Mouse (Mus musculus) liver, embryonic 15.5 days (tissue): ENCODE measurements around the gene Prss29. TPM values are rescaled to one million over a fixed set of nuclear protein-coding genes. Genes with fewer than 3 reads are reported as not detected.

Experiments
- ATAC-seq: fragments of 200-750 bp; cut with Nextera tagmentation; 2 replicates; pipeline ENCODE4 v1.8.0; 2017; ENCODE audit warnings: moderate number of reproducible peaks, mild to moderate bottlenecking, moderate library complexity; ENCODE audit not compliant: insufficient read depth
- H3K27ac ChIP-seq: fragments of 300-500 bp; sonication (generic); replicated peaks from 2 replicates; pipeline ENCODE4 v1.5.1; 2015; ENCODE audit warnings: mild to moderate bottlenecking, inconsistent platforms
- H3K27me3 ChIP-seq: fragments of 300-500 bp; sonication (generic); 2 replicates; pipeline ENCODE4 v1.6.1; 2015; ENCODE audit warnings: mild to moderate bottlenecking, inconsistent platforms
- H3K36me3 ChIP-seq: fragments of 300-500 bp; sonication (generic); replicated peaks from 2 replicates; pipeline ENCODE4 v1.6.1; 2015; ENCODE audit warnings: moderate library complexity, mild to moderate bottlenecking, inconsistent platforms
- H3K4me1 ChIP-seq: fragments of 300-500 bp; sonication (generic); replicated peaks from 2 replicates; pipeline ENCODE4 v1.6.1; 2015; ENCODE audit warnings: inconsistent platforms
- H3K4me2 ChIP-seq: fragments of 300-500 bp; sonication (generic); 2 replicates; pipeline ENCODE4 v1.6.1; 2015; ENCODE audit warnings: moderate library complexity, mild to moderate bottlenecking, inconsistent platforms
- H3K4me3 ChIP-seq: fragments of 300-500 bp; sonication (generic); replicated peaks from 2 replicates; pipeline ENCODE4 v1.5.1; 2015; ENCODE audit warnings: mild to moderate bottlenecking, inconsistent platforms
- H3K9ac ChIP-seq: fragments of 300-500 bp; sonication (generic); 2 replicates; pipeline ENCODE4 v1.6.1; 2015; ENCODE audit warnings: moderate library complexity, mild to moderate bottlenecking, inconsistent platforms
- H3K9me3 ChIP-seq: fragments of 300-500 bp; sonication (generic); replicated peaks from 2 replicates; pipeline ENCODE4 v1.6.1; 2016; ENCODE audit warnings: inconsistent platforms
- WGBS: fragments of 180-500 bp; shearing (Covaris S2); methylation state at CpG from one replicate; pipeline ENCODE4 v1.1.7; 2015; ENCODE audit warnings: mixed read lengths; ENCODE audit not compliant: insufficient replicate concordance; 5-methylcytosine and 5-hydroxymethylcytosine counted together
- polyA plus RNA-seq: library from polyadenylated mRNA; unstranded; fragments of >200 nt; fragmentation: Nextera tagmentation; extraction: Ambion mirVana; gene quantifications from 2 replicates; pipeline ENCODE4 v1.2.1, GENCODE M21; 2015

Gene Prss29
- polyA plus RNA-seq = not detected in 2 replicates

GRCm38 (mm10) chr17:25318354-25318753, at the start of gene Prss29:
TSS of gene Prss29 (plus strand) at chr17:25318654.
- no peak for ATAC-seq
- H3K27ac ChIP-seq = no peak within 1 kb of the TSS

GRCm38 (mm10) chr17:25270795-25271335, 47.6 kb upstream of the Prss29 start:
- Histone ChIP-seq H3K4me2 (peak overlapping the region; percentile 85), H3K4me1 (peaks cover 47% of the 10 kb centered on the region), H3K27ac (peak overlapping the region; percentile 97; the same call in 1 of the 2 replicates), H3K4me3 (0 out of 2 replicates have a peak overlapping the region, but pooled peaks have one; percentile 98), H3K36me3 (peaks cover 58% of the 10 kb centered on the region), H3K9ac (0 out of 2 replicates have a peak overlapping the region, but pooled peaks have one; percentile 99), H3K27me3 (no peaks in the 10 kb centered on the region), H3K9me3 (no peaks in the 10 kb centered on the region)
- no peak for ATAC-seq
- WGBS = 74% methylated on average over 2 of the region's 2 CpGs

More at GRCm38 (mm10) chr17:25318354-25318753, at the start of gene Prss29:
- WGBS = 48% methylated on average over 5 of the region's 5 CpGs
- H3K4me2 ChIP-seq = no peak within 1 kb of the TSS
- no peaks in the 10 kb centered on the region for H3K9me3 ChIP-seq
- H3K9ac ChIP-seq = no peak within 1 kb of the TSS
- H3K4me3 ChIP-seq = no peak within 1 kb of the TSS
- no peaks in the 10 kb centered on the region for H3K36me3 ChIP-seq
- no peaks in the 10 kb centered on the region for H3K4me1 ChIP-seq
- H3K27me3 ChIP-seq = 0 out of 2 replicates have a peak, but pooled peaks cover 3% of the 10 kb centered on the region

- peak overlapping the region; percentile 98 for H3K4me3 ChIP-seq
- peaks cover 47% of the 10 kb centered on the region for H3K4me1 ChIP-seq
- no peaks in the 10 kb centered on the region for H3K9me3 ChIP-seq
- H3K4me2 ChIP-seq = peak overlapping the region; percentile 85
- H3K27me3 ChIP-seq = no peaks in the 10 kb centered on the region; the same call in 1 of the 2 replicates
- WGBS = under 1% methylated on average over 10 of the region's 10 CpGs
- ATAC-seq = peak; percentile 13; the same call in 1 of the 2 replicates
- peaks cover 43% of the 10 kb centered on the region for H3K36me3 ChIP-seq
- H3K9ac ChIP-seq = peak overlapping the region; percentile 99
- peak overlapping the region; percentile 97 for H3K27ac ChIP-seq
Measured at GRCm38 (mm10) chr17:25272326-25272725, 46.1 kb upstream of the Prss29 start.

GRCm38 (mm10) chr17:25272951-25273705, 45.3 kb upstream of the Prss29 start:
- Histone ChIP-seq H3K4me2 (peak overlapping the region; percentile 85), H3K36me3 (peaks cover 35% of the 10 kb centered on the region), H3K27ac (peak overlapping the region; percentile 97), H3K27me3 (peaks cover 5% of the 10 kb centered on the region), H3K9me3 (no peaks in the 10 kb centered on the region), H3K4me1 (peaks cover 47% of the 10 kb centered on the region), H3K9ac (peak overlapping the region; percentile 99), H3K4me3 (peak overlapping the region; percentile 98)
- under 1% methylated on average over 92 of the region's 92 CpGs for WGBS
- ATAC-seq = peak; percentile 87

GRCm38 (mm10) chr17:25273706-25274501, 44.5 kb upstream of the Prss29 start:
- Histone ChIP-seq H3K4me2 (peak overlapping the region; percentile 85), H3K27me3 (peaks cover 11% of the 10 kb centered on the region), H3K4me3 (peak overlapping the region; percentile 98), H3K9me3 (no peaks in the 10 kb centered on the region), H3K4me1 (peaks cover 47% of the 10 kb centered on the region), H3K36me3 (peaks cover 28% of the 10 kb centered on the region), H3K9ac (peak overlapping the region; percentile 99), H3K27ac (peak overlapping the region; percentile 97)
- under 1% methylated on average over 44 of the region's 45 CpGs for WGBS
- peak; percentile 79 for ATAC-seq

- Histone ChIP-seq H3K9ac (peak within 1 kb of the TSS; percentile 99), H3K9me3 (no peaks in the 10 kb centered on the region), H3K4me1 (peaks cover 41% of the 10 kb centered on the region), H3K27ac (peak within 1 kb of the TSS; percentile 97), H3K4me2 (peak within 1 kb of the TSS; percentile 85), H3K36me3 (peaks cover 19% of the 10 kb centered on the region), H3K27me3 (peaks cover 16% of the 10 kb centered on the region), H3K4me3 (peak within 1 kb of the TSS; percentile 98)
- no peak for ATAC-seq
- WGBS = 65% methylated on average over 9 of the region's 9 CpGs
Measured at GRCm38 (mm10) chr17:25274571-25275346, 43.7 kb upstream of the Prss29 start, which contains the start of gene Ube2i. TSS of gene Ube2i (minus strand) at chr17:25274622.

- no peak overlapping the region for H3K9ac ChIP-seq
- H3K36me3 ChIP-seq = peaks cover 8% of the 10 kb centered on the region
- peaks cover 17% of the 10 kb centered on the region for H3K27me3 ChIP-seq
- WGBS = 84% methylated on average over 3 of the region's 3 CpGs
- H3K9me3 ChIP-seq = no peaks in the 10 kb centered on the region
- H3K27ac ChIP-seq = no peak overlapping the region
- H3K4me1 ChIP-seq = peaks cover 30% of the 10 kb centered on the region
- no peak for ATAC-seq
- no peak overlapping the region for H3K4me3 ChIP-seq
- H3K4me2 ChIP-seq = no peak overlapping the region
Measured at GRCm38 (mm10) chr17:25275833-25276232, 42.6 kb upstream of the Prss29 start.

GRCm38 (mm10) chr17:25282133-25282532, 36.3 kb upstream of the Prss29 start:
- no peaks in the 10 kb centered on the region for H3K9me3 ChIP-seq
- no peak overlapping the region for H3K9ac ChIP-seq
- peaks cover 17% of the 10 kb centered on the region for H3K27me3 ChIP-seq
- 24% methylated on average over 11 of the region's 11 CpGs for WGBS
- H3K27ac ChIP-seq = 0 out of 2 replicates have a peak overlapping the region, but pooled peaks have one; percentile 29
- H3K4me1 ChIP-seq = peaks cover 11% of the 10 kb centered on the region
- H3K4me2 ChIP-seq = peak overlapping the region; percentile 49
- peak; percentile 84 for ATAC-seq
- H3K4me3 ChIP-seq = peak overlapping the region; percentile 6
- H3K36me3 ChIP-seq = no peaks in the 10 kb centered on the region

- peaks cover 3% of the 10 kb centered on the region; the same call in 1 of the 2 replicates for H3K27me3 ChIP-seq
- no peaks in the 10 kb centered on the region for H3K9me3 ChIP-seq
- H3K36me3 ChIP-seq = no peaks in the 10 kb centered on the region
- H3K4me1 ChIP-seq = peaks cover 11% of the 10 kb centered on the region
- ATAC-seq = no peak
- 20% methylated on average over 3 of the region's 3 CpGs for WGBS
- no peak overlapping the region for H3K27ac ChIP-seq
- no peak overlapping the region for H3K4me3 ChIP-seq
- no peak overlapping the region for H3K9ac ChIP-seq
- H3K4me2 ChIP-seq = no peak overlapping the region
Measured at GRCm38 (mm10) chr17:25285033-25285432, 33.4 kb upstream of the Prss29 start.

- H3K4me2 ChIP-seq = no peak overlapping the region
- H3K36me3 ChIP-seq = no peaks in the 10 kb centered on the region
- ATAC-seq = no peak
Measured at GRCm38 (mm10) chr17:25288842-25289241, 29.6 kb upstream of the Prss29 start.

More at GRCm38 (mm10) chr17:25288842-25289241, 29.6 kb upstream of the Prss29 start:
- 19% methylated on average over 4 of the region's 4 CpGs for WGBS
- peaks cover 11% of the 10 kb centered on the region; the same call in 1 of the 2 replicates for H3K27me3 ChIP-seq
- H3K9me3 ChIP-seq = no peaks in the 10 kb centered on the region
- no peak overlapping the region for H3K4me3 ChIP-seq
- no peak overlapping the region for H3K27ac ChIP-seq
- no peak overlapping the region for H3K9ac ChIP-seq
- H3K4me1 ChIP-seq = no peaks in the 10 kb centered on the region
